Mouse (Mus musculus) small intestine, adult 2 months (tissue): ENCODE measurements around the gene Akr1c19.

ENCODE experiments used
- CTCF ChIP-seq: fragments of 200-500 bp; IDR thresholded peaks from 2 replicates; pipeline ENCODE4 v1.5.1; 2012; ENCODE audit warnings: low read depth, mild to moderate bottlenecking, control low read depth, inconsistent platforms, low read length, moderate library complexity, mixed read lengths; ENCODE audit not compliant: insufficient replicate concordance, insufficient read length; ENCODE audit errors: extremely low read depth
- POLR2A ChIP-seq: fragments of 200-500 bp; IDR thresholded peaks from 2 replicates; pipeline ENCODE4 v1.6.1; 2012; ENCODE audit warnings: low read depth, mild to moderate bottlenecking, control low read depth, inconsistent platforms, low read length, moderate library complexity

GRCm38 (mm10) chr13:4233536-4234172 is 5.2 kb downstream of the Akr1c19 start:
- TF ChIP-seq CTCF (no peak), POLR2A (no peak)
